Mouse (Mus musculus) heart, embryonic 16.5 days (tissue): ENCODE measurements around the gene Ano7. TPM values are rescaled to one million over a fixed set of nuclear protein-coding genes. Genes with fewer than 3 reads are reported as not detected.

ENCODE experiments used
- ATAC-seq: fragments of 200-750 bp; cut with Nextera tagmentation; replicated peaks from 2 replicates; pipeline ENCODE4 v1.8.0; 2017; ENCODE audit warnings: moderate number of reproducible peaks; ENCODE audit not compliant: insufficient read depth, low FRiP score; ENCODE audit errors: extremely low read depth
- H3K27ac ChIP-seq: fragments of 300-500 bp; sonication (generic); 2 replicates; pipeline ENCODE4 v1.5.1; 2014; ENCODE audit warnings: mild to moderate bottlenecking, low read length, control low read depth, moderate library complexity
- H3K27me3 ChIP-seq: fragments of 300-500 bp; sonication (generic); 2 replicates; pipeline ENCODE4 v1.6.1; 2014; ENCODE audit warnings: low read length, mixed read lengths; ENCODE audit not compliant: control insufficient read depth, insufficient read depth
- H3K36me3 ChIP-seq: fragments of 300-500 bp; sonication (generic); 2 replicates; pipeline ENCODE4 v1.6.1; 2014; ENCODE audit not compliant: control insufficient read depth, insufficient read depth
- H3K4me1 ChIP-seq: fragments of 300-500 bp; sonication (generic); 2 replicates; pipeline ENCODE4 v1.6.1; 2014; ENCODE audit warnings: low read length, mixed read lengths; ENCODE audit not compliant: control insufficient read depth, insufficient read depth
- H3K4me2 ChIP-seq: fragments of 300-500 bp; sonication (generic); 2 replicates; pipeline ENCODE4 v1.6.1; 2014; ENCODE audit warnings: low read depth, mild to moderate bottlenecking, control low read depth, low read length
- H3K4me3 ChIP-seq: fragments of 300-500 bp; sonication (generic); 2 replicates; pipeline ENCODE4 v1.5.1; 2014; ENCODE audit warnings: mild to moderate bottlenecking, control low read depth, low read length
- H3K9ac ChIP-seq: fragments of 300-500 bp; sonication (generic); 2 replicates; pipeline ENCODE4 v1.6.1; 2014; ENCODE audit warnings: low read length, control low read depth
- H3K9me3 ChIP-seq: fragments of 300-500 bp; sonication (generic); replicated peaks from 2 replicates; pipeline ENCODE4 v1.6.1; 2016; ENCODE audit warnings: low read length; ENCODE audit not compliant: control insufficient read depth
- WGBS: fragments of 180-500 bp; shearing (Covaris S2); extraction: QIAGEN DNeasy Blood & Tissue Kit; methylation state at CpG from one replicate; pipeline ENCODE4 v1.1.7; 2014; 5-methylcytosine and 5-hydroxymethylcytosine counted together
- polyA plus RNA-seq: library from polyadenylated mRNA; unstranded; fragments of >200 nt; fragmentation: Nextera tagmentation; extraction: Ambion mirVana; gene quantifications from 2 replicates; pipeline ENCODE4 v1.2.1, GENCODE M21; 2015

The Ano7 gene
- polyA plus RNA-seq, 1 experiment from 2014 or later = 0.26 TPM

DNA sequence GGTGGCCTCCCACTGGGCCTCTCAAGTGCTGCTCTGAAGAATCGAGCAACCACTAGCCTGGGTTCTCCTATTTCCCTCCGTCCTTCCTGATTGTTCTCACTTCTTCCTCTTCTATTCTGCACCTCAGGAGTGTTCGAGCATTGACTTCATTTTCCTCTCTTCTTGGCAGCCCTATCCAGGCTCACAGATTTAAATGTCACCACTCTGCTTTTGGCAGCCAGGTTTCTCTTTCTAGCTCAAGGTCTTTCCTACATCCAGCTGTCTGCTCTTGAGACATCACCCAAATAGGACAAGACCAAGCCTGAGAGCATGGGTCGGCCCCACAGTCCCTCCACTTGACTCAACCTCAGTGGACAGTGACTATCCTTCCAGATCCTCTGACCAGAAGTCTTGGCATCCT, 11.1 kb upstream of the Ano7 start:
- Histone ChIP-seq H3K9ac (no peak overlapping the region), H3K27ac (no peak overlapping the region), H3K4me1 (no peaks in the 10 kb centered on the region), H3K9me3 (no peaks in the 10 kb centered on the region), H3K36me3 (peaks cover 32% of the 10 kb centered on the region), H3K27me3 (no peaks in the 10 kb centered on the region), H3K4me2 (no peak overlapping the region), H3K4me3 (no peak overlapping the region)
- 86% methylated on average over 4 of the region's 4 CpGs for WGBS
- ATAC-seq = no peak

DNA sequence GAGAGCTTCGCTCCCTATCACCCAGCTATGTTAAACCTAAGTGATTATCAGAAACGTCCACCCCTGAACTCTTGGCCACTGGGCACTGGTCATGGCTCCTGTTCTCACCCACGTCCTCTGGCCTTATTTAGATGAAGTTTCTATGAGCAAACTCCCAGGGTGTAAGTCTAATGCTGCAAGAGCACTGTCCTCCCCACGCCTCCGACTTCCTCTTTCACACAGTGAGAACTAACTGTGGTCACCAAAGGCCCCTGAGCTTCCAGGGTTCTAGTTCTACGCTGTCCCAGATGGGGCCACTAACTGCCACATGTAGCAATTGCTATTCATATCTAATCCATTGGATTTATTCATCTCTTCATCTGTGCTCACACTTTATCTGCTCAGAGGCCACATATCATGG, 8.1 kb upstream of the Ano7 start:
- Histone ChIP-seq H3K27me3 (no peaks in the 10 kb centered on the region), H3K27ac (no peak overlapping the region), H3K9me3 (no peaks in the 10 kb centered on the region), H3K4me1 (no peaks in the 10 kb centered on the region), H3K4me3 (no peak overlapping the region), H3K4me2 (no peak overlapping the region), H3K9ac (no peak overlapping the region), H3K36me3 (peaks cover 30% of the 10 kb centered on the region)
- no peak for ATAC-seq
- WGBS = 91% methylated on average over 6 of the region's 6 CpGs

DNA sequence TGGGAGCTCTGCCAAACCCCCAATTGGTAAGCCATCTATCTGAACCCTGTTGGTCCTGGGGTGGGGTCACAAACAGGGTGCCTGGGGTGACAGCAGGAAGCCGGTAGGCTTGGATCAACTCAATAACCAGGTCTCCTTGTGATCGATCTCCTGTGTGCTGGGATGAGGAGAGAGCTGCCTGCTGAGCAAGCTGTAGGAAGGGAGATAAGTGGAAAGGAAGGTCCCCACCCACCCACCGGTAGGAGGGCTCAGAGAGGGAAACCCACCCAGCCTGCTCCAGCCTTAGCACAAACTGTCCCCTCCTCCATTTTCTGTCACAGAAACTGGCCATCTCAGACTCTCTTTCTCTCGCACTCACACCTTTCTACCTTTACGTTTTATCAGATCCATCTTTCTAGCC, 3.6 kb downstream of the Ano7 start:
- H3K4me1 ChIP-seq = no peaks in the 10 kb centered on the region
- ATAC-seq = no peak
- no peak overlapping the region for H3K4me2 ChIP-seq
- 39% methylated on average over 5 of the region's 5 CpGs for WGBS
- H3K9me3 ChIP-seq = no peaks in the 10 kb centered on the region
- no peak overlapping the region for H3K27ac ChIP-seq
- H3K9ac ChIP-seq = no peak overlapping the region
- H3K36me3 ChIP-seq = no peaks in the 10 kb centered on the region
- H3K27me3 ChIP-seq = no peaks in the 10 kb centered on the region
- H3K4me3 ChIP-seq = no peak overlapping the region

DNA sequence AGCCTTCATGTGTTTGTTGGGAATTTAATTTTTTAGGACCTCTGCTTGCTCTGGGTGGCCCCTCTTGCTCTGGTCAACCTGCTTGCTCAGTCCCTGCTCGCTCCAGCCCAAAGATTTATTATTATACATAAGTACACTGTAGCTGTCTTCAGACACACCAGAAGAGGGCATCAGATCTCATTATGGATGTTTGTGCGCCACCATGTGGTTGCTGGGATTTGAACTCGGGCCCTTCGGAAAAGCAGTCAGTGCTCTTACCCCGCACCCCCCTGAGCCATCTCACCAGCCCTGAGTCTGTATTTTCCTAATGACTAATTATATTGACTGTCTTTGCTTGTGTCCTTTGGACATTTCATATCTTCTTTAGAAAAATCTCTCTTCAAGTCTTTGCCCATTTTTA, 5.4 kb downstream of the Ano7 start:
- Histone ChIP-seq H3K9ac (no peak overlapping the region), H3K4me2 (no peak overlapping the region), H3K36me3 (no peaks in the 10 kb centered on the region), H3K27ac (no peak overlapping the region), H3K27me3 (no peaks in the 10 kb centered on the region), H3K4me1 (no peaks in the 10 kb centered on the region), H3K4me3 (no peak overlapping the region), H3K9me3 (no peaks in the 10 kb centered on the region)
- WGBS = 65% methylated on average over 5 of the region's 5 CpGs
- no peak for ATAC-seq

DNA sequence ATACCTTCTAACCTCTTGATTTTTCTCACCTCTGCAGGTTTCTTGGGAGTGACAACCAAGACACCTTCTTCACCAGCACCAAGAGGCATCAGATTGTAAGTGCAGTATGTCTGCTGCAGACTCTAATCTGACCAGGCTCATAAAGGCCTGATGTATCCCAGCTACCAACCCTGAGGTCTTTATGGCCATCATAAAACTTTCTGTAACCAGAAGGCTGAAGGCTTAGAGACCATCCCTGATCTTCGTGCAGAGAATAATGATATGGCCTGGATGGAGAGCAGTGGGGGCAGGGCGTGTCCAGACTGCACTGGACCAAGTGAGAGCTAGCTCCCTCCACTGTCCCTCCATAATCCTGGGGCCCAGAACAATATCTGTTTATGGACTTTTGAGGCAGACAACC, 13.5 kb downstream of the Ano7 start:
- no peak overlapping the region for H3K27ac ChIP-seq
- no peak overlapping the region for H3K4me3 ChIP-seq
- H3K27me3 ChIP-seq = no peaks in the 10 kb centered on the region
- no peak overlapping the region for H3K9ac ChIP-seq
- no peak overlapping the region for H3K4me2 ChIP-seq
- H3K36me3 ChIP-seq = no peaks in the 10 kb centered on the region
- no peak for ATAC-seq
- H3K4me1 ChIP-seq = no peaks in the 10 kb centered on the region
- H3K9me3 ChIP-seq = no peaks in the 10 kb centered on the region
- WGBS = 65% methylated on average over 2 of the region's 2 CpGs

DNA sequence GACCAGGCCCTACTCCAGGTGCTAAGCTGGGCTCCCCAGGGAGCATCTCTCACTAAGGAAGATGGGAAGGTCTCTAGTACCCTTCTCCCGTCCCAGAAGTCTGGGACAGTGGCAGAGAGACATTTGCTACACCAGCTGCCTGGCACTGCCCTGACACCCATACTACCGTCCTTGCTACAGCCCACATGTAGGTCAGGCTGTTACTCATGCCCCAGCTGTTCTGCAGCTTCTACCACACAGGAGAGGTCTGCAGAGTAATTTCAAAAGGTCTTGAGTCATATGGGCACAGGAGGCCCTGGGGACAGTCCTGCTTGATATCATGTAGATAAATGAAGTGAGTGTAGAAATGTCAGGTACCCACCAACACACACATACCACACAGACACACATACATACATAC, 15.2 kb downstream of the Ano7 start:
- Histone ChIP-seq H3K27me3 (no peaks in the 10 kb centered on the region), H3K36me3 (no peaks in the 10 kb centered on the region), H3K4me1 (no peaks in the 10 kb centered on the region), H3K4me3 (no peak overlapping the region), H3K27ac (no peak overlapping the region), H3K9ac (no peak overlapping the region), H3K4me2 (no peak overlapping the region), H3K9me3 (no peaks in the 10 kb centered on the region)
- no peak for ATAC-seq
- WGBS = 54% methylated on average over 2 of the region's 2 CpGs

DNA sequence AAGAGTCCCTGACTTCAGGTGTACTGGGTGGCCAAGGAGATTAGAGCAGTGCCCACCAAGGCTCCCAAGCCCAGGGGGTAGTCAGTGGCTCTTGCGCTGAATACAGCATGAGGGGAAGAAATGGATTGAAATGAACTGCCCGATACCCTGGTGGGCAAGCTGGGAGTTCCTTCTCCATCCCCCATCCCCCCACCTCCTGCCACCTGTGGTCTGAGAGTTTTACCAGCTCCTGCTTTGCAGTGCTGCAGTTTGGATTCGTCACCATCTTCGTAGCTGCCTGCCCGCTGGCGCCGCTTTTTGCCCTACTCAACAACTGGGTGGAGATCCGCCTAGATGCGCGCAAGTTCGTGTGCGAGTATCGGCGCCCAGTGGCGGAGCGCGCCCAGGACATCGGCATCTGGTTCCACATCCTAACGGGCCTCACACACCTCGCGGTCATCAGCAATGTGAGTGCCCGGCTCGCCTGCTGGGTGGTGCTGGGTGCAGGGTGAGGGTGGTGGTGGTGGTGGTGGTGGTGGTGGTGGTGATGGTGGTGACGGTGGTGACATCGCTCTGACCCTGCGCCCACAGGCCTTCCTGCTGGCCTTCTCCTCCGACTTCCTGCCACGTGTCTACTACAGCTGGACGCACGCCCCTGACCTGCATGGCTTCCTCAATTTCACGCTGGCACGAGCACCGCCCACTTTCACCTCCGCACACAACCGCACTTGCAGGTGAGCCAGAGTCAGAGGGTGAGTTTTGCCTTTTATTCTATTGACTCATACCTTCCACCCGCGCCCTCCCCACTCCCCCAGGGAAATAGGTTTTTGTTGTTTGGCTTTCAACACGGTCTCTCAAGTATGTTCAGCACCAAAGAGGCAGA, 27.7 kb downstream of the Ano7 start:
- Histone ChIP-seq H3K27me3 (no peaks in the 10 kb centered on the region), H3K27ac (no peak overlapping the region), H3K4me2 (peak overlapping the region; percentile 69), H3K9me3 (no peaks in the 10 kb centered on the region), H3K4me1 (peaks cover 4% of the 10 kb centered on the region; the same call in 1 of the 2 replicates), H3K9ac (peak overlapping the region; percentile 26; the same call in 1 of the 2 replicates), H3K36me3 (peaks cover 5% of the 10 kb centered on the region), H3K4me3 (peak overlapping the region; percentile 43)
- WGBS = 15% methylated on average over 38 of the region's 38 CpGs
- ATAC-seq = no peak; the same call in 1 of the 2 replicates

DNA sequence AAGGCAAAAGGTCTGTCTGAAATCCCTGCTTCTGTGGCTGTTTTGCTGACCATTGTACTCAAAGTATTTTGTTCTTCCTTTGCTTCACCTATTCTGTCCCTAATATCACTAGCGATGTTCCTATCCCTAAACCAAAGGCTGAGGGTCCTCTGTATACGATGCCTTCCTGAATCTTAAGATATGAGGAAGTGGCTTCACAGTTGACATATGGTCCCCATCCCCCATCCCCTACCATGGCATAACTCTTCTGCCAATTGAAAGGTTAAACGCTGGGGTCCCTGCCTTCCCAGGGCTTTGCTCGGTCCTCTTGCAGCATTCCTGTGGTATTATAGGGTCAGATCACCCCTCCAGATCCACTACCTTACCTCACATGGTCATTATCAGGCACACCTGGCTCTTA, 29.7 kb downstream of the Ano7 start:
- no peaks in the 10 kb centered on the region for H3K27me3 ChIP-seq
- peaks cover 24% of the 10 kb centered on the region for H3K36me3 ChIP-seq
- peaks cover 4% of the 10 kb centered on the region; the same call in 1 of the 2 replicates for H3K4me1 ChIP-seq
- H3K9me3 ChIP-seq = no peaks in the 10 kb centered on the region
- H3K9ac ChIP-seq = no peak overlapping the region
- ATAC-seq = no peak
- WGBS = 77% methylated on average over 4 of the region's 4 CpGs
- H3K4me2 ChIP-seq = no peak overlapping the region
- H3K4me3 ChIP-seq = no peak overlapping the region
- H3K27ac ChIP-seq = no peak overlapping the region

DNA sequence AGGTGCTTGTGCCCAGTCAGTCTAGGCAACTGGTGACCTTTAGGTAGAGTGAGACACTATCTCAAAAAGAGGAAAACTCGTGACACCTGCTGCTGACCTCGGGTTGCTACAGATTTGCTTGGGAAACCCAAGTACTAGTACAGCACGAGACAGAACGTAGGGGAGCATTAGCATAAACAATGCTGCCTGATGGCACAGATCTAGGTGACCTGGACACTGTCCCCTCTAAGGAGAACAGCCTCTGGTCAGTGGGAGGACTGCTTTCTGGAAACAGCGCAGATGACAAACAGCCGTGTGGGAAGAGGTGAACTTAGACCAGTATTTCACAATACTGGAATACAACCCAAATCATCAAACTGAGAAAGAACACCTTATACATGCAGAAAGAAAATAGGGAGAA, 58.4 kb downstream of the Ano7 start:
- no peak overlapping the region for H3K9ac ChIP-seq
- peaks cover 59% of the 10 kb centered on the region for H3K36me3 ChIP-seq
- 82% methylated on average over 6 of the region's 6 CpGs for WGBS
- ATAC-seq = no peak
- no peak overlapping the region for H3K4me3 ChIP-seq
- no peaks in the 10 kb centered on the region for H3K27me3 ChIP-seq
- no peak overlapping the region for H3K4me2 ChIP-seq
- H3K4me1 ChIP-seq = no peaks in the 10 kb centered on the region
- H3K27ac ChIP-seq = no peak overlapping the region
- no peaks in the 10 kb centered on the region for H3K9me3 ChIP-seq
